Mouse (Mus musculus) embryonic fibroblast, embryonic 13.5 days (primary cell): Measurements from ENCODE around the gene Aunip. TPM values are rescaled to one million over a fixed set of nuclear protein-coding genes. Genes with fewer than 3 reads are reported as not detected.

ENCODE experiments used
- H3K27ac ChIP-seq: 2 replicates; pipeline ENCODE4 v1.5.1; 2012; ENCODE audit warnings: low read length, control low read depth, inconsistent platforms; ENCODE audit not compliant: insufficient read depth
- H3K4me1 ChIP-seq: 2 replicates; pipeline ENCODE4 v1.6.1; 2011; ENCODE audit warnings: low read length; ENCODE audit not compliant: control insufficient read depth, insufficient read depth
- H3K4me3 ChIP-seq: 2 replicates; pipeline ENCODE4 v1.5.1; 2011; ENCODE audit warnings: mild to moderate bottlenecking, control low read depth, low read length; ENCODE audit not compliant: insufficient read depth
- CTCF ChIP-seq: IDR thresholded peaks from 2 replicates; pipeline ENCODE4 v1.5.1; 2011; ENCODE audit warnings: mild to moderate bottlenecking, control low read depth, low read length, moderate library complexity, borderline replicate concordance; ENCODE audit not compliant: insufficient read depth
- POLR2A ChIP-seq: IDR thresholded peaks from 2 replicates; pipeline ENCODE4 v1.6.1; 2011; ENCODE audit warnings: low read depth, mild to moderate bottlenecking, control low read depth, low read length, moderate library complexity
- polyA plus RNA-seq: library from polyadenylated mRNA; stranded (reverse); fragments of >200 nt; gene quantifications from 2 replicates; pipeline ENCODE4 v1.2.4, GENCODE M21; 2011; ENCODE audit warnings: low read depth; ENCODE audit not compliant: missing spikeins, insufficient read length

The Aunip gene
- polyA plus RNA-seq, 1 experiment, result 9.7 TPM

GRCm38 (mm10) chr4:134549899-134550298, 39.1 kb downstream of the Aunip start:
- peaks cover 7% of the 10 kb centered on the region for H3K4me1 ChIP-seq
- H3K27ac ChIP-seq, result no peak overlapping the region
- TF ChIP-seq CTCF (no peak), POLR2A (no peak)
- no peak overlapping the region for H3K4me3 ChIP-seq

- H3K4me1 ChIP-seq, result peaks cover 6% of the 10 kb centered on the region
- peak within 1 kb of the TSS; percentile 91 for H3K4me3 ChIP-seq
- TF ChIP-seq POLR2A (peak; percentile 8; the same call in 1 of the 2 replicates), CTCF (no peak)
- 0 out of 2 replicates have a peak within 1 kb of the TSS, but pooled peaks have one; percentile 16 for H3K27ac ChIP-seq
These were observed 40.9 kb downstream of the Aunip start, which contains the start of gene Selenon for GRCm38 (mm10) chr4:134551494-134552316. Gene Selenon, minus strand, starts transcription at chr4:134552166.

- no peak overlapping the region for H3K27ac ChIP-seq
- H3K4me3 ChIP-seq, result no peak overlapping the region
- peaks cover 5% of the 10 kb centered on the region for H3K4me1 ChIP-seq
- no peak for TF ChIP-seq POLR2A
- no peak for TF ChIP-seq CTCF
These were observed 42.8 kb downstream of the Aunip start for GRCm38 (mm10) chr4:134553631-134554030.

GRCm38 (mm10) chr4:134555956-134556580, 45.3 kb downstream of the Aunip start:
- Histone ChIP-seq H3K27ac (no peak overlapping the region), H3K4me3 (no peak overlapping the region), H3K4me1 (peaks cover 2% of the 10 kb centered on the region; the same call in 1 of the 2 replicates)
- TF ChIP-seq POLR2A (no peak), CTCF (no peak)

- Histone ChIP-seq H3K27ac (no peak overlapping the region), H3K4me1 (no peaks in the 10 kb centered on the region), H3K4me3 (no peak overlapping the region)
- TF ChIP-seq CTCF, result no peak
- no peak for TF ChIP-seq POLR2A
These were observed 46.9 kb downstream of the Aunip start for GRCm38 (mm10) chr4:134557626-134558249.

- Histone ChIP-seq H3K4me1 (no peaks in the 10 kb centered on the region), H3K4me3 (no peak overlapping the region), H3K27ac (no peak overlapping the region)
- TF ChIP-seq CTCF (no peak), POLR2A (no peak)
These were observed 47.8 kb downstream of the Aunip start for GRCm38 (mm10) chr4:134558570-134559113.

GRCm38 (mm10) chr4:134559154-134559553, 48.4 kb downstream of the Aunip start:
- H3K27ac ChIP-seq, result no peak overlapping the region
- H3K4me1 ChIP-seq, result no peaks in the 10 kb centered on the region
- no peak overlapping the region for H3K4me3 ChIP-seq
- TF ChIP-seq POLR2A (no peak), CTCF (no peak)

- no peak overlapping the region for H3K27ac ChIP-seq
- TF ChIP-seq CTCF (no peak), POLR2A (no peak)
- H3K4me3 ChIP-seq, result no peak overlapping the region
- H3K4me1 ChIP-seq, result no peaks in the 10 kb centered on the region
These were observed 49.9 kb downstream of the Aunip start for GRCm38 (mm10) chr4:134560699-134561098.

- TF ChIP-seq CTCF (no peak), POLR2A (no peak)
- H3K27ac ChIP-seq, result no peak overlapping the region
- H3K4me3 ChIP-seq, result no peak overlapping the region
- H3K4me1 ChIP-seq, result no peaks in the 10 kb centered on the region
These were observed 51.2 kb downstream of the Aunip start for GRCm38 (mm10) chr4:134562014-134562413.

- Histone ChIP-seq H3K4me3 (no peak overlapping the region), H3K27ac (no peak overlapping the region), H3K4me1 (no peaks in the 10 kb centered on the region)
- no peak for TF ChIP-seq CTCF
- TF ChIP-seq POLR2A, result no peak
These were observed 52.8 kb downstream of the Aunip start for GRCm38 (mm10) chr4:134563624-134564023.
